Mouse (Mus musculus) neural tube, embryonic 13.5 days (tissue): ENCODE results near the gene Mphosph8. TPM values are rescaled to one million over a fixed set of nuclear protein-coding genes. Genes with fewer than 3 reads are reported as not detected.

ENCODE experiments used
- ATAC-seq: fragments of 200-750 bp; cut with Nextera tagmentation; 2 replicates; pipeline ENCODE4 v1.8.0; 2017; ENCODE audit warnings: low read depth, mild to moderate bottlenecking, moderate TSS enrichment, moderate library complexity
- H3K27ac ChIP-seq: fragments of 300-500 bp; sonication (generic); replicated peaks from 2 replicates; pipeline ENCODE4 v1.5.1; 2015; ENCODE audit warnings: moderate library complexity, mild to moderate bottlenecking, inconsistent platforms
- H3K27me3 ChIP-seq: fragments of 300-500 bp; sonication (generic); 2 replicates; pipeline ENCODE4 v1.6.1; 2015; ENCODE audit warnings: mild to moderate bottlenecking, inconsistent platforms
- H3K36me3 ChIP-seq: fragments of 300-500 bp; sonication (generic); 2 replicates; pipeline ENCODE4 v1.6.1; 2015; ENCODE audit warnings: mild to moderate bottlenecking, inconsistent platforms
- H3K4me1 ChIP-seq: fragments of 300-500 bp; sonication (generic); replicated peaks from 2 replicates; pipeline ENCODE4 v1.6.1; 2015; ENCODE audit warnings: inconsistent platforms
- H3K4me2 ChIP-seq: fragments of 300-500 bp; sonication (generic); 2 replicates; pipeline ENCODE4 v1.6.1; 2015; ENCODE audit warnings: inconsistent platforms, mild to moderate bottlenecking, moderate library complexity
- H3K4me3 ChIP-seq: fragments of 300-500 bp; sonication (generic); 2 replicates; pipeline ENCODE4 v1.5.1; 2015; ENCODE audit warnings: mild to moderate bottlenecking, inconsistent platforms
- H3K9ac ChIP-seq: fragments of 300-500 bp; sonication (generic); 2 replicates; pipeline ENCODE4 v1.6.1; 2015; ENCODE audit warnings: moderate library complexity, mild to moderate bottlenecking, inconsistent platforms
- H3K9me3 ChIP-seq: fragments of 300-500 bp; sonication (generic); 2 replicates; pipeline ENCODE4 v1.6.1; 2016; ENCODE audit warnings: inconsistent platforms
- WGBS: fragments of 180-500 bp; shearing (Covaris S2); methylation state at CpG from one replicate; pipeline ENCODE4 v1.1.7; 2015; 5-methylcytosine and 5-hydroxymethylcytosine counted together
- polyA plus RNA-seq: library from polyadenylated mRNA; unstranded; fragments of >200 nt; fragmentation: Nextera tagmentation; extraction: Ambion mirVana; gene quantifications from 2 replicates; pipeline ENCODE4 v1.2.1, GENCODE M21; 2015

Mphosph8 gene
- polyA plus RNA-seq, 1 experiment from 2014 or later, result 48.3 TPM

DNA sequence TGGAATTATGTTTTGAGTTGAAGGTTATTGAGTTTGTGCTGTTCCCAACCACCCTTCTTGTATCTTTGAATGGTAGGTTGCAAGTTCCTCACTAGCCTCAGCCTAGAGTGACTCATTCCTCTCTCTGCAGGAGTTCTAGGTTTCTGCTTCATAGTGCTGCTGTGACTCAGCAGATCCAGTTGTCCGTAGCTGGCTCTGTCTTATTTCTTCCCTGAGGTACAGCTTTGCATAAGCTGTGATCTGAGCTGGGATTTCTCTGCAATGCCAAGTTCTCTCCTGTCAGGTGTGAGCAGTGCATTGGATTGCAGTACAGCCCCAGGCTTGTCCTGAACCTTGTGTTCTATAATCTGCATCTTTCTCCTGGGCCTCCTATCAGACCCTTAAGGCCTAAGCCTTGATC, 21.7 kb downstream of the Mphosph8 start:
- no peaks in the 10 kb centered on the region for H3K4me1 ChIP-seq
- H3K36me3 ChIP-seq, result peaks cover 94% of the 10 kb centered on the region
- H3K9me3 ChIP-seq, result no peaks in the 10 kb centered on the region
- WGBS, result 91% methylated on average over 1 of the region's 1 CpGs
- H3K4me2 ChIP-seq, result no peak overlapping the region
- no peak overlapping the region for H3K27ac ChIP-seq
- no peak overlapping the region for H3K4me3 ChIP-seq
- H3K27me3 ChIP-seq, result no peaks in the 10 kb centered on the region
- ATAC-seq, result no peak
- H3K9ac ChIP-seq, result no peak overlapping the region

DNA sequence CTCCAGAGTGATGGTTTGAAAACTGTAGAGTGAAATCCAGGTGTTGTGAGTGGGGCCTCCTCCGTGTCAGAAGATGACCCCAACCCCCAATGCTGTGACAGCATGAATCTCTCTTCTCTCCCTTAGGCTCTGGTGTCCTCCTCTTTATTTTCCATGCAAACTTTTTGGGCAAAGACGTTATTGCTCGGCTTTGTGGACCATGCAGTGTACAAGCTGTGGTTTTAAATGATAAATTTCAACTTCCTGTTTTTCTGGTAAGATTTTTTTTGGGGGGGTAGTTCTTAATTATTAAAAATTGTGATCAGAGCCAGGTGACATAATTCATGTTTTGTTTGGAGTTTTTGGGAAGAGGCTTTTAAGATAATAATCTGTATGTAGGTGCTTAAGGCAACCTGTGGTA, 27.4 kb downstream of the Mphosph8 start:
- 82% methylated on average over 3 of the region's 3 CpGs for WGBS
- no peak for ATAC-seq
- Histone ChIP-seq H3K4me2 (no peak overlapping the region), H3K4me3 (no peak overlapping the region), H3K4me1 (no peaks in the 10 kb centered on the region), H3K27ac (no peak overlapping the region), H3K9ac (no peak overlapping the region), H3K36me3 (peaks cover 97% of the 10 kb centered on the region), H3K27me3 (no peaks in the 10 kb centered on the region), H3K9me3 (no peaks in the 10 kb centered on the region)

DNA sequence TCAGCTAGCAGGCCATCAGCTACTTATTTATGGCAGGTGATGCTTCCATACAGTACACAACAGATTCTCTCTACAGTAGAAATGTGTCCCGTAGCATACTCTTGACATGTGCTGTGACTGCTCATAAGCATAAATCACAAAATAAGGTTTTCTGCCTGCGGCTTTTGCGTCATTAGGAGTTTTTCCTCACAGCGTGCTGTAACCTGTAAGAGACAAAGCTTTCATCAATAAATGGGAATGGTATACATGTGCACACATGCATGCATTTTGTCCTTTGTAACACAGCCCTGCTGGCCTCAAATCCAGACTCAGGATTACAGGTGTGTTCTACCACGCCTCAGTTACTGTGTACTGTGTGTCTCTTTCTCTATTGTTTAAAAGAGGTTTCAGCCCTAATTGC, 29.8 kb downstream of the Mphosph8 start:
- WGBS, result 91% methylated on average over 5 of the region's 5 CpGs
- no peaks in the 10 kb centered on the region for H3K9me3 ChIP-seq
- no peaks in the 10 kb centered on the region for H3K27me3 ChIP-seq
- no peak for ATAC-seq
- no peak overlapping the region for H3K4me3 ChIP-seq
- H3K27ac ChIP-seq, result no peak overlapping the region
- peaks cover 77% of the 10 kb centered on the region for H3K36me3 ChIP-seq
- H3K4me2 ChIP-seq, result no peak overlapping the region
- H3K4me1 ChIP-seq, result no peaks in the 10 kb centered on the region
- no peak overlapping the region for H3K9ac ChIP-seq

DNA sequence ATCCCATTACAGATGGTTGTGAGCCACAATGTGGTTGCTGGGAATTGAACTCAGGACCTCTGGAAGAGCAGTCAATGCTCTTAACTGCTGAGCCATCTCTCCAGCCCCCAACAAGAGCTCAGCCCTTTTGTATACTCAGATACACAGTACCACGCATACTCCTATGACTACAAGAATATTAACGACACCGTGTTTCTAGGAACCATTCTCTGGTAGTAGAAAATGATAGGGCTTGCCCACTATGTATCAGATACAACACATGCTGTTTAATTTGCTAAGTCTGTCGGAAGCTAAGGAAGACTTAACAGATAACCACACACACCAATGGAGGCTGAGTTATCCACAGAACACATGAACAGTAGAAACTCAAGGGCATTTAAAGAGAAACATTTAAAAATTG, 34.6 kb downstream of the Mphosph8 start:
- Histone ChIP-seq H3K4me3 (no peak overlapping the region), H3K4me1 (peaks cover 13% of the 10 kb centered on the region; the same call in 1 of the 2 replicates), H3K36me3 (peaks cover 30% of the 10 kb centered on the region), H3K27me3 (no peaks in the 10 kb centered on the region), H3K27ac (no peak overlapping the region), H3K9me3 (no peaks in the 10 kb centered on the region), H3K9ac (no peak overlapping the region), H3K4me2 (no peak overlapping the region)
- no peak for ATAC-seq
- WGBS, result 93% methylated on average over 4 of the region's 4 CpGs

DNA sequence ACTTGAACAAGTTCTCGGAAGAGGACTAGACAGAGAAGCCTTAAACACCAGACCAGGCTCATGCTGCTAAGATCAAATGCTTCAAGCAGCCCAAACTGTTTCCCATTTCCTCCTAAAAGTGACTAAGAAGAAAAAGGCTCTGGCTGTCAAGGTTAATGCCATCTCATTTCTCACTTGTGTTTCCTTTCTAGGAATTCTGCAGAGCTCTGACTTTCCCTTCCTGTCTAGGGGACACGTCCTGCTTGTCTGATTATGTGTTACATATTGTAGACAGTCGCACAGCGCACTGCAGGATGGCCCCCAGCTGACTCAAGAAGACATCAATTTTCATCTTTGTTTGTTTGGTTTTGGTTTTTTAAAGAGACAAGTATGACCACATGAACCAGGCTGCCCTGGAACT, 37.6 kb downstream of the Mphosph8 start:
- Histone ChIP-seq H3K27me3 (no peaks in the 10 kb centered on the region), H3K4me1 (peaks cover 13% of the 10 kb centered on the region; the same call in 1 of the 2 replicates), H3K4me3 (no peak overlapping the region), H3K9me3 (no peaks in the 10 kb centered on the region), H3K9ac (no peak overlapping the region), H3K27ac (no peak overlapping the region), H3K4me2 (no peak overlapping the region), H3K36me3 (peaks cover 8% of the 10 kb centered on the region)
- WGBS, result 79% methylated on average over 4 of the region's 4 CpGs
- ATAC-seq, result no peak

DNA sequence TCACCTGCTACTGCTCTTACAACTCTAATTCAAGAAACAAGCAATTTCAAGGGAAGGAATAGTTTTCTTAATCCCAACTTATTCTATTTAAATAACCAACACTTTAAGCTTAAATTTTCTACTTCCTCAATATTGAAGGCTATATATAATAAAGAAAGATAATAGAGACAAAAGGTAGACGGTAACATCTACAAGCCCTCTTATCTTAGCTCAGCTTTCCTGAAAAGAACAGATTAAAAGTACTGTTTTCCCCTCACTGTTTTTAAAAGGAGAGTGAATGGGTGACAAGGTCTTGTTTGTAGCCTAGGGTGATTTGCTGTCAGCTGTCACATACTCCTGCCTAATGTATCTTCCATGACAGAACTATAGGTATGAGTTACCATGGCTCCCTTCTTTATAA, 58.4 kb downstream of the Mphosph8 start:
- Histone ChIP-seq H3K36me3 (peaks cover 12% of the 10 kb centered on the region), H3K9me3 (no peaks in the 10 kb centered on the region), H3K4me2 (no peak overlapping the region), H3K4me3 (no peak overlapping the region), H3K27ac (no peak overlapping the region), H3K27me3 (no peaks in the 10 kb centered on the region), H3K4me1 (no peaks in the 10 kb centered on the region), H3K9ac (no peak overlapping the region)
- 86% methylated on average over 1 of the region's 1 CpGs for WGBS
- no peak for ATAC-seq

DNA sequence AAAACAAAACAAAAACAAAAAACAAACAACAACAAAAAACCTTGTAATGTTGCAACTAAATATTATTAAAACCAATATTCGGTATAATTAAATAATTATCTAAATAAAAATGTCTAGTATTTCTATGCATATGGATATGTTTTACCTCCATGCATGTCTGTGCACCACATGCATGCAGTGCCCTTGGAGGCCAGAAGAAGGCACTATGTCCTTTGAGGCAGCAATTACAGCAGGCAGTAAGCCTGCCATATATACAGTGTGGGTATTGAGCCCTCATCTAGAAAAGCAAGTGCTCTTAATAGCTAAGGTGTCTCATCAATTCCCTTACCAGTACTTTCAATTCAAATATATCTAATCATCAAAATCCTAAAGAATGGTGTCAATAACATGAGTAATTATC, 72.1 kb downstream of the Mphosph8 start:
- H3K36me3 ChIP-seq, result peaks cover 19% of the 10 kb centered on the region
- 94% methylated on average over 1 of the region's 1 CpGs for WGBS
- no peak overlapping the region for H3K4me3 ChIP-seq
- no peaks in the 10 kb centered on the region for H3K4me1 ChIP-seq
- no peaks in the 10 kb centered on the region for H3K9me3 ChIP-seq
- no peak overlapping the region for H3K27ac ChIP-seq
- no peaks in the 10 kb centered on the region for H3K27me3 ChIP-seq
- H3K9ac ChIP-seq, result no peak overlapping the region
- no peak overlapping the region for H3K4me2 ChIP-seq
- ATAC-seq, result no peak

Other genes starting within 250 kb of the Mphosph8 start
- 6.0 and 10.3 TPM in 2 replicates for gene Cenpj, start 92.8 kb upstream of the Mphosph8 start, polyA plus RNA-seq
- 1.1 and 1.9 TPM in 2 replicates for gene Parp4, start 92.6 kb upstream of the Mphosph8 start, polyA plus RNA-seq
- gene Pspc1, start 110.1 kb downstream of the Mphosph8 start, polyA plus RNA-seq, result 37.4 and 39.3 TPM in 2 replicates
- 31.3 and 35.6 TPM in 2 replicates for gene Zmym5, start 143.5 kb downstream of the Mphosph8 start, polyA plus RNA-seq
- gene Zmym2, start 218.4 kb downstream of the Mphosph8 start, polyA plus RNA-seq, result 60.6 and 71.7 TPM in 2 replicates